Mouse (Mus musculus): Measurements from ENCODE around the gene Plekhf1. TPM values are rescaled to one million over a fixed set of nuclear protein-coding genes. Genes with fewer than 3 reads are reported as not detected.

The Plekhf1 gene
- polyA plus RNA-seq, 1 experiment, result 0.97 TPM

- H3K9me3 ChIP-seq, result peaks cover 65% of the 10 kb centered on the region
- H3K36me3 ChIP-seq (replicated peaks; ENCODE audit: low read length), result peaks cover 39% of the 10 kb centered on the region
- TF ChIP-seq FLI1 (IDR thresholded peaks at IDR 0.05; ENCODE audit: low read length) (no peak), GATA1 (IDR thresholded peaks at IDR 0.05; ENCODE audit: borderline replicate concordance, low read length) (no peak)
- peaks cover 1% of the 10 kb centered on the region for H3K27me3 ChIP-seq (replicated peaks)
- peak overlapping the region; percentile 1 for H3K4me3 ChIP-seq (replicated peaks)
- H3K4me1 ChIP-seq, result peaks cover 47% of the 10 kb centered on the region
Observed at GRCm38 (mm10) chr7:38190056-38190835, 37.6 kb downstream of the Plekhf1 start.

GRCm38 (mm10) chr7:38189136-38189982, 38.5 kb downstream of the Plekhf1 start:
- Histone ChIP-seq H3K9me3 (peaks cover 61% of the 10 kb centered on the region), H3K36me3 (replicated peaks; ENCODE audit: low read length) (peaks cover 30% of the 10 kb centered on the region), H3K4me3 (replicated peaks) (peak overlapping the region; percentile 75), H3K4me1 (peaks cover 54% of the 10 kb centered on the region), H3K27me3 (replicated peaks) (peaks cover 1% of the 10 kb centered on the region)
- TF ChIP-seq FLI1 (IDR thresholded peaks at IDR 0.05; ENCODE audit: low read length) (peak; percentile 79; the same call in 1 of the 2 replicates), GATA1 (IDR thresholded peaks at IDR 0.05; ENCODE audit: borderline replicate concordance, low read length) (peak; percentile 37; the same call in 1 of the 3 replicates)

- H3K27me3 ChIP-seq (replicated peaks), result peaks cover 4% of the 10 kb centered on the region
- peaks cover 23% of the 10 kb centered on the region for H3K36me3 ChIP-seq (replicated peaks; ENCODE audit: low read length)
- H3K4me3 ChIP-seq (replicated peaks), result peak overlapping the region; percentile 6
- H3K4me1 ChIP-seq, result peaks cover 57% of the 10 kb centered on the region
- peaks cover 62% of the 10 kb centered on the region for H3K9me3 ChIP-seq
- TF ChIP-seq GATA1 (IDR thresholded peaks at IDR 0.05; ENCODE audit: borderline replicate concordance, low read length) (no peak), FLI1 (IDR thresholded peaks at IDR 0.05; ENCODE audit: low read length) (no peak)
Observed at GRCm38 (mm10) chr7:38188281-38189075, 39.3 kb downstream of the Plekhf1 start.

GRCm38 (mm10) chr7:38187796-38188195, 40.0 kb downstream of the Plekhf1 start:
- TF ChIP-seq FLI1 (IDR thresholded peaks at IDR 0.05; ENCODE audit: low read length), result no peak
- TF ChIP-seq GATA1 (IDR thresholded peaks at IDR 0.05; ENCODE audit: borderline replicate concordance, low read length), result no peak
- H3K4me3 ChIP-seq (replicated peaks), result peak overlapping the region; percentile 6
- peaks cover 63% of the 10 kb centered on the region for H3K9me3 ChIP-seq
- H3K27me3 ChIP-seq (replicated peaks), result peaks cover 4% of the 10 kb centered on the region
- peaks cover 63% of the 10 kb centered on the region for H3K4me1 ChIP-seq
- peaks cover 21% of the 10 kb centered on the region for H3K36me3 ChIP-seq (replicated peaks; ENCODE audit: low read length)

- Histone ChIP-seq H3K4me3 (replicated peaks) (peak overlapping the region; percentile 38), H3K36me3 (replicated peaks; ENCODE audit: low read length) (peaks cover 20% of the 10 kb centered on the region), H3K9me3 (peaks cover 61% of the 10 kb centered on the region), H3K27me3 (replicated peaks) (peaks cover 4% of the 10 kb centered on the region), H3K4me1 (peaks cover 70% of the 10 kb centered on the region)
- peak; percentile 61; the same call in 1 of the 2 replicates for TF ChIP-seq FLI1 (IDR thresholded peaks at IDR 0.05; ENCODE audit: low read length)
- no peak; the same call in 2 of the 3 replicates for TF ChIP-seq GATA1 (IDR thresholded peaks at IDR 0.05; ENCODE audit: borderline replicate concordance, low read length)
Observed at GRCm38 (mm10) chr7:38186861-38187260, 41.0 kb downstream of the Plekhf1 start.

GRCm38 (mm10) chr7:38184786-38185185, 43.0 kb downstream of the Plekhf1 start:
- Histone ChIP-seq H3K4me1 (peaks cover 68% of the 10 kb centered on the region), H3K9me3 (peaks cover 49% of the 10 kb centered on the region), H3K36me3 (replicated peaks; ENCODE audit: low read length) (peaks cover 4% of the 10 kb centered on the region), H3K27me3 (replicated peaks) (peaks cover 4% of the 10 kb centered on the region), H3K4me3 (replicated peaks) (peak overlapping the region; percentile 84)
- TF ChIP-seq GATA1 (IDR thresholded peaks at IDR 0.05; ENCODE audit: borderline replicate concordance, low read length) (no peak), FLI1 (IDR thresholded peaks at IDR 0.05; ENCODE audit: low read length) (no peak)

GRCm38 (mm10) chr7:38184418-38184745, 43.4 kb downstream of the Plekhf1 start:
- H3K27me3 ChIP-seq (replicated peaks), result peaks cover 4% of the 10 kb centered on the region
- H3K36me3 ChIP-seq (replicated peaks; ENCODE audit: low read length), result peaks cover 4% of the 10 kb centered on the region
- TF ChIP-seq GATA1 (IDR thresholded peaks at IDR 0.05; ENCODE audit: borderline replicate concordance, low read length) (no peak), FLI1 (IDR thresholded peaks at IDR 0.05; ENCODE audit: low read length) (no peak)
- H3K4me3 ChIP-seq (replicated peaks), result peak overlapping the region; percentile 84
- H3K9me3 ChIP-seq, result peaks cover 46% of the 10 kb centered on the region
- peaks cover 64% of the 10 kb centered on the region for H3K4me1 ChIP-seq

- H3K4me3 ChIP-seq (replicated peaks), result peak overlapping the region; percentile 84
- H3K9me3 ChIP-seq, result peaks cover 41% of the 10 kb centered on the region
- TF ChIP-seq GATA1 (IDR thresholded peaks at IDR 0.05; ENCODE audit: borderline replicate concordance, low read length) (peak; percentile 42; the same call in 1 of the 3 replicates), FLI1 (IDR thresholded peaks at IDR 0.05; ENCODE audit: low read length) (0 out of 2 replicates have a peak, but pooled peaks have one; percentile 32)
- peaks cover 59% of the 10 kb centered on the region for H3K4me1 ChIP-seq
- H3K36me3 ChIP-seq (replicated peaks; ENCODE audit: low read length), result peaks cover 4% of the 10 kb centered on the region
- peaks cover 3% of the 10 kb centered on the region for H3K27me3 ChIP-seq (replicated peaks)
Observed at GRCm38 (mm10) chr7:38183709-38184417, 44.0 kb downstream of the Plekhf1 start.

All from megakaryocyte, embryonic 14.5 days (primary cell).